Mouse (Mus musculus) kidney, adult 2 months (tissue): Measurements from ENCODE around the gene Inpp5d.

Experiments used
- CTCF ChIP-seq: fragments of 200-500 bp; conservative IDR thresholded peaks from 2 replicates; pipeline ENCODE4 v1.5.1; 2011; ENCODE audit warnings: low read depth, mild to moderate bottlenecking, control low read depth, low read length, moderate library complexity, mixed read lengths; ENCODE audit not compliant: insufficient read depth, insufficient read length
- POLR2A ChIP-seq: fragments of 200-500 bp; IDR thresholded peaks from one replicate; pipeline ENCODE4 v1.6.1; 2011; ENCODE audit warnings: low read depth, low read length, control low read depth

- TF ChIP-seq CTCF (no peak), POLR2A (no peak)
Observed at GRCm38 (mm10) chr1:87578965-87579364, 41.1 kb upstream of the Inpp5d start.
